Mouse (Mus musculus): ENCODE data around the gene Chpf2.

Gene Chpf2

DNA sequence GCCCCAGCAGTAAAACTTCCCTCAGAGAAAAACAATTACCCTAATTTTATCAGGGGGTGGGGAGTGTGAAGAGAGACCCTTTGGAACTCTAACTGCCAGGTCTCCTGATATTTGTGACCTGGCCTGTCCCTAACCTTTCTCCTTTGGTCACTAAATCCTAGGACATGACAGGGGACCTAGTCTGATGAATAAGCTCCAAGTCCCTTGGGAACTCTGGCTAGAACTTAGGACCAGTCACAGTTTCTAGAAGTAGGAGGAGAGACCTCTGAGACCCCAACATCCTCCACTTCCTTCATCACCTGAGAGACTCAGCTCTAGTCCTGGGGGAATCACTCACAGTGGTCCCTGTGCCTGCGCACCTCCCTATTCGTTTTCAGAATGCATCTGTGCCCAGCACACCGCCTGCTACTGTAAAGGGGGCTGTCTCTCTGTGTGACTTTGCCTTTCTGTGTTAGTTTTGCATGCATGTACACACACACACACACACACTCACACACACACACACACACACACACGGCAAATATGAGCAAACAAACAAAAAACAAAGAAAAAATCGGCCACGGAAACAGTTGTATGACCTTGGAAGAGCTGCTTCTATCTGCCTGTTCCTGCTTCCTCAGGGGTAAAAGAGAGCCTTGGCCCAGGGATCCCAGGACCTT is 18.9 kb downstream of the Chpf2 start:
- no peak for DNase-seq (ENCODE audit: low read depth)

DNA sequence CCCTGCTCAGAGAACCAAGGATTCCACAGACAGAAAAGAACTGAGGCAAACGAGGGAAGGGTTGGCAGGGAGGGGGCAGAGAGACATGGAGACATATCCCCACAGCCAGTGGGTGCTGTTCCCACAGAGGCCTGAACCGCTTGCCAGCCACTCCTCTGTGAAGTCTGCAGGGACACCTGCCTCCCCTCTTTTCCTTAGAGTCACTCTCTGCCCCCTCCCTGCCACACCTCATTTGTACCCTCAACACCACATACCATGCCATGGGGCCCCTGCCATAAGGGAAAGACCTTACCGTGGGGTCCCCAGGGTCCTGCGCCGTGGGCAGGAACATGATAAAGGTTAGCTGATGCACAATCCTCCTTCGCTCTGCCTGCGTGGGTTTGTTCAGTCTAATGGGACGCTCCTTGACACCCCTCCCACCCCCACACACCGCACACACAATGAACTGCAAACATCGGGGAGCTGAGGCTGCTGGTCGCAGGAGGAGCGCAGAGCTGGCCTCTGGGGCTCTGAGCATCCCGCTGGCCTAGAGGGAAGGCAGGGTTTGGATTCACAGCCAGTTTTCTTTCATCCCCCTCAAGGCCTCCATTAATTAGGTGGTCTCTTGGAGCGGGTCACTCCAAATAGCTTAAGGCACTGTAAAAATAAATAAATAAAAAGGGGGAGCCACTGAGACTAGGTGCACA is 19.6 kb downstream of the Chpf2 start:
- DNase-seq (ENCODE audit: low read depth) = no peak

DNA sequence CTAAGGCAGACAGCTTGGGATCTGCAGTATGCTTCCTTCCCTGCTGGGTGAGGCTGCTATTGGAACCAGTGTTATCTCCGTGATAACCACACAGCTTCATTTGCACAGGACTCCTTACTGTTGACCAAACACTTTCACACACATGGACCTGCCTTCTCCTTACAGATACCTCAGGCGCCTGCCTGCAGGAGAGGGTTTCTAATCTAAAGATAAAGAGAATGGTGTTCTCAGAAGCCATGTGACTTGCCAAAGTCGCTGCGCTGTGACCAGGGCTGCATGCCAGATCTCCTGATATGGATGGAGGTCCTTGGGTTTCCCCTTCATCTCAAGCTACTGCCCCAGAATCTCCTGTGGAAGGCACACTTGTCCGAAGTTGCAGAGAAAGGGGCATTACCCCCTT is 22.8 kb downstream of the Chpf2 start:
- no peak for DNase-seq (ENCODE audit: low read depth)

DNA sequence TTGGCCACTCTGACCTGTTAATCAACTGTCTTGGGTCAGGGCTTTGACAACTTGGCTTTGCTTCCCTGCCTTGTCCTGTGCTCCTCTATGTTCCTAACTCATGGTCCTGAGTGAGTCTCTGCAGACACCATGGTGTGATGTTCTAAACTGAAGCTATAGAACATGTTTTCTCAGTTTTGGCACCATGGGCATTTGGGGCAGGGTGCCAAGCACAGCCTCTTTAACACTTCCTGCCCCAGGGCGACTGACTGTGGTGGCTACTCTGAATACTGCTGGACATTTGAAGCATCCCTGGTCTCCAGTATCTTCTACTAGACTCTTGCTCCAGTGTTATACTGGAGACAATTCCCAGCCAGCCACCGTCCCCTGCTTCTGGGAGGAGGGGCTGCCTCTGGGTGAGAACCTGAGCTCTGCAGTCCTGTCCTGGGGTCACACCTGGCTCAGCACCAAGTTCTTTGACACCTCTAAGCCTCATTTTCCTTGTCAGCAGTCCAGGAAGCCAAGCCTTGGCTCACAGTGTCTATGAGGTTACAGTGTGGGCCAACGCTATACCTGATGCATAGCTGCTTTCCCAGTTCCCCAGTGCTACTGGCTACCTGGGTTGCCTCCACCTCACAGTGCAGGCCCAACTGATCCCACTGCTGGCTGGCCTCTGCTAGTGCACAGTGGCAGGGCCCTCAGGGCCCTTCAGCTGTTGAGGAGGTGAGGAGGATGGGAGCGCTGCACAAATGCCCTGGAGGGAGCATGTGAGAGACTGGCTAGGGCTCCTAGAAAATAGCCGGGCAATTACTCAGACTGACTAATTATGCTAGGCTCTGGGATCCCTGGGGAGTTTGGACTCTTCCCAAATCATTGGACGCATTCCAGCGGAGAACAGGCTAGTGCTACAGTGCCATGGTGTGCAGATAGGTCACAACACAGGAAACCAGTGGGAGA is 25.1 kb downstream of the Chpf2 start:
- no peak for DNase-seq (ENCODE audit: low read depth)

DNA sequence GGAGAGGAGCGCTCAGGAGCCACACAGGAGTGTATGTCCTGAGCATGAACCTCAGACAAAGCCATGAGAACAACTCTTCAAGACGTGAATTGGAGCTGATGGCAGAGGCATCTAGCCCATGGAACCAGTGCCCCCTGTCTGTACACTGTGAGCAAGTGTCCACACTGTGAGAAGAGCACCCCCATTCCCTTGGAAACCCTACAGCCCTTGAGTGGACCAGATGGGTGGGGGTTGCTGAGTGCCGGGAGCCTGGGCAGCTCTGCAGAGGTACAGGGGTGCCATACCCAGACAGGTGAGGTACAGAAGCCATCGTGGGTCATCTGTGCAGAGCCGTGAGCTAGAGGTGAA is 25.7 kb downstream of the Chpf2 start:
- no peak for DNase-seq (ENCODE audit: low read depth)

DNA sequence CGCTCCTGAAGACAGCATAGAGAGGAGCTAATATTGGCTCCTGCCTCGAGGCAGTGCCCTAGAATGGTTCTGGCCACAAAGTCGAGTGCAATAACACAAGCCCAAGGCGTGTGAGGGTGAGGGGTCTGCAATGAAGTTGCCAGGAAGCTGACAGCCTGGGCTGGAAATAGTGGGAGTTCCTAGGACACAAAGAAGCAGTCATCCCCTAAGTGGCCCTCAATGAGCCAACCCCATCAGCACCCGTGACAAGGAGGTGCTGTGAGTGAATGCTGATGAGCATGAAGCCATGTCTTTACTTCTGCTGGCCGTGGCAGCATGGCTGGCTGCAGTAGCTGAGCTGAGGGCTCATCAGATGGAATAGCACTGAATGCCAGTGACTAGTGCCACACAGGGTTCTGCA is 28.6 kb downstream of the Chpf2 start:
- no peak for DNase-seq (ENCODE audit: low read depth)

DNA sequence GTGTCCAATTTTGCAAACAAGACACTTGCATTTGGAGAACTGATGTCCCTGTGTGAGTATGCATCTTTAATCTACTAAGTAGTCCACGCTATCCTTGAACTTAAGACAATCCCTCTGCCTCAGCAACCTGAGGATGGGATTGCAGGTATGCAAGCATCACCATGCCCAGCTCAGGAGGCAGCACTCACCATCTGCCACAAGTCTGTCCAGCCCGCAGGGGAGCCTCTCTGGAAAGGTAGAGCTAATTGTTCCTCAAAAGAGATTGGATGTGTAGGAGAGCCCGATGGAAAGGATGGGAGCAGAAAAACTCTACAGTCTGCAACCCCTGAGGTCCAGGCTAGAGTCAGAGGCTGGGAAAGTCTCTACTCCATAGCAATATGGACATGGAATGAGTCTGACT is 32.4 kb downstream of the Chpf2 start:
- no peak for DNase-seq (ENCODE audit: low read depth)

DNA sequence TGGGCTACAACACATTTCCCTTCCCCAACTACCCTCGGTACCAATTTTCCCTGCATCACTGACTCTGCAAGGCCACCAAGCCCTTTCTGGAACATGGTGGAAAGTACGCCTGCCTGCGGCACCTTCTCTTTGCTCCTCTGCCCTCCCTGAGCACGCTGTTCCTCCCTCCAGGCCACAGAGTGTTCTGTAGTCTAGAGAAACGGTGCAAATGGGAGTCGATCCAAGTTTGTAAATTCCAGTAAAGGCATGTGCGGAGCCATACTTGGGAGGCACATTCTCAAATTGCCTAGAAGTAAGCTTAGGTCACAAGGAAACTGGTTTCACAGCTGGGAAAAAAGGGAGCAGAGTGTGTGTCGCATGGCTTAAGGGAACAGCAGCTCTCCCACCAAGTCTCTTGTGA is 33.6 kb downstream of the Chpf2 start:
- DNase-seq (ENCODE audit: low read depth) = no peak

DNA sequence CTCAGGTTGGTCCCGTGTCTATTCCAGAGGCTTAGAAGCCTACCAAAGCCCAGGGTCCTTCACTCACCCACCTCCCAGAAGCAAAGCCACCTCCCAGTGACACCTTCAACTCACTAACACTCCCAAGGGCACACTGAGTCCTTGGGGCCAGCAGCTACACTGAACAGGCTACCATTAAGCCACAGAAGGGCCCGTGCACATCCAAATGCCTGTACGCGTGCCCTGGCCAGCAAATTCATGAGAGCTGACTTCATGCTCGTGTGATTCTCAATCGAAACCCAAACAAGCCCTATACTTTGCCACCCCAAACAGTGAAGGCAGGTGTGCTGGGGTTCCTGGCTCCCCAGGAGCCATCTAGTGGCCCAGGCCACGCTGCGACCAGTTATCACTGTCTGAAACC is 34.1 kb downstream of the Chpf2 start:
- no peak for DNase-seq (ENCODE audit: low read depth)

DNA sequence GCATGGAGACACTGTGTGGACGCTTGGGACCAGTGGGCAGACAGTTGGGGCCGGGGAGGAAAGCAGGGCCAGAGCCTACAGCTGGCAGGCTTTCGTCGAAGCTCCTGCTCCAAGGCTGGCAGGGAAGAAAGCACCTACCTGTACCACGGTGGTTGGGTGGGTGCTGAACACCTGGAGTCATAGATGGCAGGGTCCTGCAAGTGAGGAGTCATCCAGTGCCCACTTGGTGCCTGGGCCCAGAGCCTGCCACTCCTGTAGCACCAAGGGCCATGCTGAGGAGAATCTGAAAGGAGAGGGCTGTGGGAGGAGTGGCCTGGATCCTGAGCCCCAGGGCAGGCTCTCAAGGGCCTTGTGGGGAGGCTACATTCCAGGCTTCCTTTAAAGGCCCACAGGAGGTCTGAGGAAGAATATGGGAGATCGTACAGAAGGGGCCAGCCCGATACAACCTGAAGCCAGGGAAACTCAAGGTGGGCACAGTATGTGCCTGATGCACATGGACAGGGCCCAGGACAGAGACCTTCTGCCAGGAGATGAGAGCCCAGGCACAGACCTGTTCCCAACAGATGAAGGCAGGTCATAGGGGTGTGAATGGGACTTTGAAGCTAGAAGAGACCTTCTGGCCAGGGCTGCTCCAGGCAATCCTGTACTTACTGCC is 36.0 kb downstream of the Chpf2 start:
- no peak for DNase-seq (ENCODE audit: low read depth)

DNA sequence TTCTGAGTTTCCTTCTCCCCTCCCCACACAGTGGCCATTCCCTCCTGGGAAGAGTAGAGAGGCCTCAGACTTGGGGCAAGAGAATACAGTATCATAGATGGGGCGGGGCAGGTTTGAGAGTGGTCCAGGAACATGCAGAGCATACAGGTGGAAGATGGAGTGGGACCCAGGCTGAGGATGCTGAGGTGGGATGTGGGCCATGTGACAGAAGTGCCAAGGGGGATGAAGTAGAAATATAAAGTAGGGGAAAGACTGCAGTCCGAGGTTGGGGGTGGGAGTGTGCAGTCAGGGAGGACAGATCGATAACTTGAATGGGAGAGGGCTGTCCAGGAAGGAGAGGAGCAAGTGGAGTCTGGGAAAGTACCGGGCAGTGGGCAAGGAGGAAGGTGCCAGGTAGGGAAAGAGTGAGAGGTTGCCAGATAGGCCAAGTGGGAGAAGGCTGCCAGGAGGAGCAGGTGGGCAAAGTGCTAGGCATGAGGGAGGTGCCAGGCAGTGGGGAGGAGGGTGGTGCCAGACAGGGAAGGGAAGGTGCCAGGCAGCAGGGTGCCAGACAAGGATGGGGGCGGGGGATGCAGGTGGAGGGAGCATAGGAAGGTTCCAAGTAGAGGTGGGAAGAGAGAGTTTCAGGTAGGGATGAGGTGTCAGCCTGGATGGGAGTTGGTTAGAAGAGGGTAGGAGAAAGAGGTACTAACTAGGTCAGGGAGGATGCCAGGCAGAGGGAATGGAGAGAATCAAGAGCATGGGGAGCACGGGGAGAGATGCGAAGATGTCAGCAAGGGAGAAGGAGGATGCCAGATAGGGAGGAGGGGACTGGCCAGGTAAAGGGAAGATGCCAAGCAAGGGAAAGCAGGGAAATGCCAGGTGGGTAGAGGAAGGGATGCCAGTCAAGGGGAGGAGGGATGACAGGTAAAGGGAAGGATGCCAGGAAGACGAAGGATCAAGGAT is 36.8 kb downstream of the Chpf2 start:
- DNase-seq (ENCODE audit: low read depth) = no peak

DNA sequence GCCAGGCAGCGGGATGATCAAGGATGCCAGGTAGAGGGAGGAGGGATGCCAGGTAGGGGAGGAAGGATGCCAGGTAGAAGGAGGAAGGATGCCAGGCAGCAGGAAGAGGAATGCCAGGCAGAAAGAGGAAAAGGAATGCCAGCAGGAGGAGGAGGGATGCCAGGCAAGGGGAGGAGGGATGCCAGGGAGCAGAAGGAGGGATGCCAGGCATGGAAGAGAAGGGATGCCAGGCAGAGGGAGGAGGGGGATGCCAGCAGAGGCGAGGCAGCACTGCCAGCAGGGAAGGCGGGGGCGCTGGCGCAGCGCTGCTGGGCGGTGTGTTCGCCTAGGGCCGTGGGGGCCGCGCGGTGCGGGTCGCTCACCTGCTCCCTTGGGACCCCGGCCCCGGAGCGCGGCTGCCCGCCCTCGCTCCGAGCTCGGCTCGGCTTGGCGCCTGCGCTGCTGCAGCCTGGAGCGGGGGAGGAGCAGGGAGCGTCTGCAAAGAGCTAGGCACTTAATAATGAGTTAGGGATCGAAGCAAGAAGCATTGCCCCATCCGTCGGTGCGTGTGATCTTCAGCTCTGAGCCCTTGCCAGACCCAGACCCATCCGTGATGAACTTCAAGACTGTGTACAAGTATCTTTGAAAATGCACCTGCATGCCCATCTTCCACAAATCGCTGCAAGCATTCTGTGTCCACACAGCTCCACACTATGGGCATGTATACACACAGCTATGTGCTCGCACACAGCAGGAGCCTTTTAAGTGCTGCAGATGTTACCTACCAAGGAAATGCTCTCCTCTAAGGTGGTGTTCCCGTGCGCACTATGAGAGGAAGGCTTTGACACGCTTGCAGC is 37.7 kb downstream of the Chpf2 start, which contains the start of gene Smarcd3:
Gene Smarcd3 (minus strand): TSS at position 426 of the 836 bp plus-strand sequence.
- DNase-seq (ENCODE audit: low read depth) = no peak

DNA sequence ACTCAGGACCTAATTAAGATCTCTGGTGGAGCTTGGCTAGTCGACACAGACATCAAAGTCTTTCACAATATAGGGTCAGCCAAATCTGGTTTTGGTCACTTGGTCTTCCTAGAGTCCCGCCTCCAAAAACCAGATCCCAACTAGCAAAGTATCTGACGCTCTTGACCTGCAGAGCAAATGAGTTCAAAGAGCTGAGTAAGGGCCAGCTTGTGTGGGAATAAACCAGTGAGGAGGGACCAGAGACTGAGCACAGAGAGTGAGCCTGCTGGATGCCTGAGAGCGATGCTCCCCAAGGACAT is 38.2 kb downstream of the Chpf2 start:
- no peak for DNase-seq (ENCODE audit: low read depth)

DNA sequence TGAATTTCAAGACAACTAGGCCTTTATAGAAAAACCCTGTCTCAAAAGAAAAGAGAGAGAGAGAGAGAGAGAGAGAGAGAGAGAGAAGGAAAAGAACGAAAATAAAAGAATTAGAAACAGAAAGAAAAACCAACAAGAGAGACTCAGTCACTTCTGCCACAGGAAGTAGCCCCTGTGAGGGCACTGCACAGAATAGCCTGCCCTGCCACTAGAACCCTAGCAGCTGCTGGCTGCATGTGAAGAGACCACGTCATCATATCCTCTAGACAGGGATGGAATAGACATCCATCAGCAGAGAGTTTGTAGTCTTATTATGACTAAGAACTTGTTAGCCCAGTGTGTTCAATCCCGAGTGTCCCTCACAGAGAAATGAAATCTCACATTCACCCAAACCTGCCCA is 43.2 kb downstream of the Chpf2 start:
- peak; percentile 54 for DNase-seq (ENCODE audit: low read depth)

DNA sequence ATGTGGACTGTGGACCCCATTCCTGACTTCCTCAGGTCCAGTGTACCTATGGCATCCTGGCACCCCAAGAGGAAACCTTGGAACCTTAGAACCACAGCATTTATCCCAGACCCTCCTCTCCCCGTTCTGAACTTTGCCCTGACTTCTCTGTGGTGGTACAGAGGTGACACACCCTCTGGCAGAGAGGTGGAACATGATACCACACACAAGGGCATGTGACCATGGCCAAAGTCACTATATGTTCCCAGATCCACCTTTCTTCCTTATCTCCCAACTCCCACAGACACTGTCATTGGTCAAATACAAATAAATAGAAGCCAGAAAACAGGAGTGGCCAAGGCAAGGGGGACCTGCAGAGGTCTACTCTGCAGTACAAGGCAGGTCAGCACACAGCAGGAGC is 48.6 kb downstream of the Chpf2 start:
- no peak for DNase-seq (ENCODE audit: low read depth)

DNA sequence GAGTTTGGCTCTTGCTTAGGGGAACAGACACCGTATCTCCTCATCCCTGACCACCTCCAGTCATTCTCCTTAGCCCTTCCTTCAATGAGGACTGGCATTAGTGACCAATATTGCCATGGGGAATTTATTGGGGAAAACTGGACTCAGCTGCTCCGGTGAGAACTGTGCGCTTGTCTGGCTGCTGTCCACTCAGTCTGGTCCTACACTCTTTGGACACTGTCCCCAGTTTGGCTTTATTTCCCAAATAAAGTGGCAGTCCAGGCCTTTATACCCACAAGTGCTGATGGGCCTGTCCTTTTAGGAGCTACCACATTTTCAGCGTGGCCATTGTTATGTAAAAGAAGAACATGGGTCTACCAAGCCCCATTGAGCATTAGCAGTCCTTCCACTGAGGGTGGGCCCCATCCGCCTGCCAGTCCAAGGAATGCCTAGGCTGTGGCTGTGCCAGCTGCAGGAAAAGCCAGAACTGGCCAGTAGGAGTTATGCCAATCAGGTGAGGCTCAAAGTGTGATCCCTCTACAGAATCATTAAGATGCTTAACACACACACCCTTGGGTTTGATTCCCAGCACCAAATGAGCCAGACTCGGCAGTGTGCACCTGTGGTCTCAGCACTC is 49.1 kb downstream of the Chpf2 start:
- no peak for DNase-seq (ENCODE audit: low read depth)

DNA sequence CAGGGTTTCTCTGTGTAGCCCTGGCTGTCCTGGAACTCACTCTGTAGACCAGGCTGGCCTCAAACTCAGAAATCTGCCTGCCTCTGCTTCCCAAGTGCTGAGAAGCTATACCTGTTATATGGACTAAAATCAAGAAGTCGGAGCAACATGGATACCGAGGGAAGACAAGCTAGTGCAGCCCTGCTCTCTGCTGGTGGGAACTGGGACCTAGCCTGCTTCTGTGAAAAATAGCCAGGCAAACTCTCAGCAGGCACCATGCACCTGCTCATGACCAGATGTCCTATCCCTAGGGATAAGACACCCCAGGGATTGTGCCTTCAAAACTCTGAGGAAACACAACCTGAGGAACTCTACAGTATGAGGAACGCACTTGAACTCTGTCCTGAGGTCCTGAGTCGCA is 50.4 kb downstream of the Chpf2 start:
- no peak for DNase-seq (ENCODE audit: low read depth)

DNA sequence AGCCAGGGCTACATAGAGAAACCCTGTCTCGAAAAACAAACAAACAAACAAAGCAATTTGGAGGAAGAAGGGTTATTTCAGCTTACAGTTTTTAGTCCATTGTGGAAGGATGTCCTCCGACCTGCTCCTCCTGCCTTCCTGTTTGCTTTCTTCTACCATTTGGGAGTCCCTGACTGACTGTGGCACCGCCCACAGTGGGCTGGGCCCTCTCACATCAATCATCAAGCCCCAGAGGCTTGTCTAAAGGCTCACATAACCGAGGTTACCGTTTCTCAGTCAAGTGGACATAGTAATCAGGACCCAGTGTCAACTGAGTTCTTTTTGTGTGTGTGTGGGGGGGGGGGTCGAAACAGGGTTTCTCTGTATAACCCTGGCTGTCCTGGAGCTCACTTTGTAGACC is 51.6 kb downstream of the Chpf2 start:
- DNase-seq (ENCODE audit: low read depth) = no peak

DNA sequence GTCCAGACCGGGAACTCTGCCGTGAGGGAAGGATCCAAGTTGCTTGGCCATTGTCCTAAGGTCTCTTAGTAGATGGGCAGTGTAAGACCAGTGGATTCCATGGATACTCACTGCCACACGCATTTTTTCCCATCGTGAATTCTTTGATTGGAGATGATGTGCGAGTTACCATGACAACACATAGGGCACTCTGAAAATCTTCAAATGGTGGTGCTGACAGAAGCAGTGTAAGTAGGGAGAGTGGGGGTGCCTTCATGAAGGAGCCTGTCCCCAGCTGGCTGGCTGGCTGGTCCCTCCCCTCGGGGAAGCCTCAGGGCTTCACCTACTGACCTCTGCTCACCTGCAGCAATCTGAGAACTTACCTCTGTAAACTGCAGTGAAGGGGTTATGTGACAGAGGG is 52.5 kb downstream of the Chpf2 start:
- no peak for DNase-seq (ENCODE audit: low read depth)

Data from induced T-regulatory cell, adult 2 months (primary cell).